Mouse (Mus musculus) bone marrow, adult 2 months (tissue): ENCODE results near the gene Mid1.
"Not testable (repeated sequence)": the region's sequence is repeated elsewhere in the genome, so short reads cannot be mapped to it uniquely, and the experiment has no call there.

Source experiments
- CTCF ChIP-seq: fragments of 200-500 bp; IDR thresholded peaks from 2 replicates; pipeline ENCODE4 v1.5.1; 2011; ENCODE audit warnings: low read length, control low read depth; ENCODE audit not compliant: control insufficient read depth, insufficient read depth
- POLR2A ChIP-seq: fragments of 200-500 bp; IDR thresholded peaks from 2 replicates; pipeline ENCODE4 v1.6.1; 2011; ENCODE audit warnings: low read depth, mild to moderate bottlenecking, control low read depth, low read length, borderline replicate concordance; ENCODE audit not compliant: control insufficient read depth

GRCm38 (mm10) chrX:170004793-170005192 lies 319.8 kb downstream of the Mid1 start:
- not testable (repeated sequence) for TF ChIP-seq CTCF, POLR2A
